Mouse (Mus musculus) intestine, embryonic 14.5 days (tissue): Measurements from ENCODE around the gene Psmd13. TPM values are rescaled to one million over a fixed set of nuclear protein-coding genes. Genes with fewer than 3 reads are reported as not detected.

Experiments used
- ATAC-seq: fragments of 200-750 bp; cut with Nextera tagmentation; replicated peaks from 2 replicates; pipeline ENCODE4 v1.8.0; 2017; ENCODE audit warnings: low read depth, moderate number of reproducible peaks, moderate TSS enrichment, moderate library complexity; ENCODE audit not compliant: low FRiP score, low TSS enrichment
- DNase-seq: peaks from one replicate; pipeline ENCODE4 v3.0.0-alpha.2; 2018; ENCODE audit warnings: low spot score
- H3K27ac ChIP-seq: fragments of 300-500 bp; sonication (generic); 2 replicates; pipeline ENCODE4 v1.5.1; 2014; ENCODE audit warnings: low read depth, mild to moderate bottlenecking, control low read depth
- H3K27me3 ChIP-seq: fragments of 300-500 bp; sonication (generic); replicated peaks from 2 replicates; pipeline ENCODE4 v1.6.1; 2014; ENCODE audit warnings: low read length, control low read depth; ENCODE audit not compliant: control insufficient read depth, insufficient read depth
- H3K36me3 ChIP-seq: fragments of 300-500 bp; sonication (generic); 2 replicates; pipeline ENCODE4 v1.6.1; 2014; ENCODE audit warnings: low read length, control low read depth; ENCODE audit not compliant: control insufficient read depth, insufficient read depth
- H3K4me1 ChIP-seq: fragments of 300-500 bp; sonication (generic); replicated peaks from 2 replicates; pipeline ENCODE4 v1.6.1; 2014; ENCODE audit warnings: low read length, control low read depth, mixed read lengths; ENCODE audit not compliant: control insufficient read depth, insufficient read depth
- H3K4me2 ChIP-seq: fragments of 300-500 bp; sonication (generic); 2 replicates; pipeline ENCODE4 v1.6.1; 2014; ENCODE audit warnings: low read length
- H3K4me3 ChIP-seq: fragments of 300-500 bp; sonication (generic); 2 replicates; pipeline ENCODE4 v1.5.1; 2014; ENCODE audit warnings: low read depth, low read length, control low read depth, mixed read lengths
- H3K9ac ChIP-seq: fragments of 300-500 bp; sonication (generic); 2 replicates; pipeline ENCODE4 v1.6.1; 2014; ENCODE audit warnings: mild to moderate bottlenecking, low read length
- H3K9me3 ChIP-seq: fragments of 300-500 bp; sonication (generic); 2 replicates; pipeline ENCODE4 v1.6.1; 2016; ENCODE audit warnings: low read length, control low read depth; ENCODE audit not compliant: control insufficient read depth
- WGBS: fragments of 180-500 bp; shearing (Covaris S2); extraction: QIAGEN DNeasy Blood & Tissue Kit; methylation state at CpG from one replicate; pipeline ENCODE4 v1.1.7; 2014; 5-methylcytosine and 5-hydroxymethylcytosine counted together
- polyA plus RNA-seq: library from polyadenylated mRNA; unstranded; fragments of >200 nt; fragmentation: Nextera tagmentation; extraction: Ambion mirVana; gene quantifications from 2 replicates; pipeline ENCODE4 v1.2.1, GENCODE M21; 2014

The Psmd13 gene
- polyA plus RNA-seq, 1 experiment from 2014 or later = 151 TPM

- H3K4me3 ChIP-seq = no peak overlapping the region
- peaks cover 20% of the 10 kb centered on the region for H3K4me1 ChIP-seq
- ATAC-seq (no peak), DNase-seq (no peak)
- no peak overlapping the region for H3K27ac ChIP-seq
- H3K27me3 ChIP-seq = no peaks in the 10 kb centered on the region
- H3K36me3 ChIP-seq = peaks cover 41% of the 10 kb centered on the region
- no peak overlapping the region for H3K4me2 ChIP-seq
- H3K9ac ChIP-seq = no peak overlapping the region
- no peaks in the 10 kb centered on the region for H3K9me3 ChIP-seq
- 91% methylated on average over 18 of the region's 18 CpGs for whole genome bisulfite sequencing
Observed at GRCm38 (mm10) chr7:140854483-140854882, 27.3 kb upstream of the Psmd13 start.

GRCm38 (mm10) chr7:140855181-140855580 is 26.6 kb upstream of the Psmd13 start:
- H3K4me1 ChIP-seq = peaks cover 20% of the 10 kb centered on the region
- peak overlapping the region; percentile 99 for H3K4me2 ChIP-seq
- peak overlapping the region; percentile 75 for H3K4me3 ChIP-seq
- H3K27me3 ChIP-seq = no peaks in the 10 kb centered on the region
- whole genome bisulfite sequencing = 73% methylated on average over 9 of the region's 9 CpGs
- H3K9me3 ChIP-seq = no peaks in the 10 kb centered on the region
- no peak overlapping the region for H3K27ac ChIP-seq
- ATAC-seq (no peak), DNase-seq (no peak)
- peak overlapping the region; percentile 89 for H3K9ac ChIP-seq
- peaks cover 48% of the 10 kb centered on the region for H3K36me3 ChIP-seq

GRCm38 (mm10) chr7:140855860-140856784 is 25.6 kb upstream of the Psmd13 start, which contains the start of gene Gm45785:
Gene Gm45785, minus strand, starts transcription at chr7:140856331.
- 1% methylated on average over 51 of the region's 51 CpGs for WGBS
- Histone ChIP-seq H3K9me3 (no peaks in the 10 kb centered on the region), H3K4me3 (peak within 1 kb of the TSS; percentile 75), H3K27me3 (no peaks in the 10 kb centered on the region), H3K9ac (peak within 1 kb of the TSS; percentile 89), H3K4me2 (peak within 1 kb of the TSS; percentile 99), H3K27ac (peak within 1 kb of the TSS; percentile 90), H3K4me1 (peaks cover 20% of the 10 kb centered on the region), H3K36me3 (peaks cover 57% of the 10 kb centered on the region)
- ATAC-seq (peak; percentile 79), DNase-seq (peak; percentile 92)

- H3K4me1 ChIP-seq = peaks cover 20% of the 10 kb centered on the region
- peak within 1 kb of the TSS; percentile 90 for H3K27ac ChIP-seq
- H3K4me2 ChIP-seq = peak within 1 kb of the TSS; percentile 99
- H3K36me3 ChIP-seq = peaks cover 60% of the 10 kb centered on the region
- peak; percentile 87 for ATAC-seq
- no peaks in the 10 kb centered on the region for H3K27me3 ChIP-seq
- peak; percentile 91 for DNase-seq
- peak within 1 kb of the TSS; percentile 89 for H3K9ac ChIP-seq
- WGBS = under 1% methylated on average over 50 of the region's 50 CpGs
- peak within 1 kb of the TSS; percentile 75 for H3K4me3 ChIP-seq
- H3K9me3 ChIP-seq = no peaks in the 10 kb centered on the region
Observed at GRCm38 (mm10) chr7:140856785-140857549, 24.8 kb upstream of the Psmd13 start, which contains the start of gene Ric8a. Gene Ric8a, plus strand, starts transcription at chr7:140856957.

GRCm38 (mm10) chr7:140857550-140858505 is 23.9 kb upstream of the Psmd13 start, which contains the start of gene Bet1l:
Gene Bet1l, minus strand, starts transcription at chr7:140857577.
- Histone ChIP-seq H3K4me1 (peaks cover 20% of the 10 kb centered on the region), H3K9ac (peak within 1 kb of the TSS; percentile 89), H3K4me2 (peak within 1 kb of the TSS; percentile 99), H3K9me3 (no peaks in the 10 kb centered on the region), H3K27me3 (no peaks in the 10 kb centered on the region), H3K4me3 (peak within 1 kb of the TSS; percentile 75), H3K27ac (peak within 1 kb of the TSS; percentile 90), H3K36me3 (peaks cover 60% of the 10 kb centered on the region)
- WGBS = 34% methylated on average over 40 of the region's 40 CpGs
- ATAC-seq (peak; percentile 41), DNase-seq (peak; percentile 63)

GRCm38 (mm10) chr7:140858746-140859145 is 23.0 kb upstream of the Psmd13 start:
- peaks cover 60% of the 10 kb centered on the region for H3K36me3 ChIP-seq
- no peaks in the 10 kb centered on the region for H3K9me3 ChIP-seq
- no peak overlapping the region for H3K27ac ChIP-seq
- no peak overlapping the region for H3K4me3 ChIP-seq
- no peak overlapping the region; the same call in 1 of the 2 replicates for H3K4me2 ChIP-seq
- WGBS = 93% methylated on average over 8 of the region's 8 CpGs
- H3K9ac ChIP-seq = no peak overlapping the region
- H3K27me3 ChIP-seq = no peaks in the 10 kb centered on the region
- ATAC-seq (no peak), DNase-seq (no peak)
- H3K4me1 ChIP-seq = peaks cover 20% of the 10 kb centered on the region

GRCm38 (mm10) chr7:140859997-140860396 is 21.8 kb upstream of the Psmd13 start:
- Histone ChIP-seq H3K27me3 (no peaks in the 10 kb centered on the region), H3K4me3 (no peak overlapping the region), H3K9me3 (no peaks in the 10 kb centered on the region), H3K27ac (no peak overlapping the region), H3K4me1 (peaks cover 16% of the 10 kb centered on the region), H3K9ac (no peak overlapping the region), H3K4me2 (no peak overlapping the region), H3K36me3 (peaks cover 62% of the 10 kb centered on the region)
- WGBS = 78% methylated on average over 6 of the region's 6 CpGs
- ATAC-seq (no peak), DNase-seq (no peak)
